Mouse (Mus musculus) liver, adult 2 months (tissue): ENCODE data around the gene A930018P22Rik. TPM values are rescaled to one million over a fixed set of nuclear protein-coding genes. Genes with fewer than 3 reads are reported as not detected.
A peak's percentile ranks its signal among the peaks of the same experiment; 100 is the strongest.
"Not testable (repeated sequence)": the region's sequence is repeated elsewhere in the genome, so short reads cannot be mapped to it uniquely, and the experiment has no call there.

Experiments used
- DNase-seq: peaks from one replicate; pipeline ENCODE4 v3.0.0-alpha.2; 2011; ENCODE audit warnings: low read depth, low spot score; ENCODE audit errors: extremely low read depth
- H3K27ac ChIP-seq: fragments of 200-500 bp; replicated peaks from 2 replicates; pipeline ENCODE4 v1.5.1; 2012; ENCODE audit warnings: low read depth, mild to moderate bottlenecking, control low read depth, inconsistent platforms, low read length; ENCODE audit not compliant: insufficient read depth
- H3K27me3 ChIP-seq: fragments of 200-500 bp; 2 replicates; pipeline ENCODE4 v1.6.1; 2012; ENCODE audit warnings: mild to moderate bottlenecking, moderate library complexity, low read length, inconsistent platforms; ENCODE audit not compliant: control insufficient read depth, insufficient read depth
- H3K36me3 ChIP-seq: fragments of 200-500 bp; 2 replicates; pipeline ENCODE4 v1.6.1; 2012; ENCODE audit warnings: low read length, inconsistent platforms; ENCODE audit not compliant: control insufficient read depth, insufficient read depth
- H3K4me1 ChIP-seq: fragments of 200-500 bp; 2 replicates; pipeline ENCODE4 v1.6.1; 2011; ENCODE audit warnings: low read length; ENCODE audit not compliant: control insufficient read depth, insufficient read depth
- H3K4me3 ChIP-seq: fragments of 200-500 bp; 2 replicates; pipeline ENCODE4 v1.5.1; 2011; ENCODE audit warnings: low read depth, mild to moderate bottlenecking, control low read depth, low read length, moderate library complexity; ENCODE audit not compliant: insufficient read depth
- H3K79me2 ChIP-seq: fragments of 200-500 bp; 2 replicates; pipeline ENCODE4 v1.6.1; 2012; ENCODE audit warnings: inconsistent platforms, mild to moderate bottlenecking, low read length, moderate library complexity; ENCODE audit not compliant: control insufficient read depth, insufficient read depth
- H3K9ac ChIP-seq: fragments of 200-500 bp; 2 replicates; pipeline ENCODE4 v1.6.1; 2012; ENCODE audit warnings: low read depth, mild to moderate bottlenecking, control low read depth, inconsistent platforms, low read length
- CTCF ChIP-seq: fragments of 200-500 bp; IDR thresholded peaks from 2 replicates; pipeline ENCODE4 v1.5.1; 2011; ENCODE audit warnings: low read depth, low read length, control low read depth
- POLR2A ChIP-seq: fragments of 200-500 bp; IDR thresholded peaks from 2 replicates; pipeline ENCODE4 v1.6.1; 2011; ENCODE audit warnings: low read length, control low read depth; ENCODE audit not compliant: insufficient read depth; ENCODE audit errors: extremely low read depth
- WGBS: fragments of 180-500 bp; shearing (Covaris S2); methylation state at CpG from one replicate; pipeline ENCODE4 v1.1.7; 2018; 5-methylcytosine and 5-hydroxymethylcytosine counted together
- polyA plus RNA-seq: library from polyadenylated mRNA; depleted of rRNA; stranded (reverse); fragments of >200 nt; gene quantifications from 2 replicates; pipeline ENCODE4 v1.2.3, GENCODE M21; 2012
- total RNA-seq: library from RNA; depleted of rRNA; stranded (reverse); fragments of >200 nt; gene quantifications from 2 replicates; pipeline ENCODE4 v1.2.3, GENCODE M21; 2014

A930018P22Rik gene
- total and polyA plus RNA-seq, 2 experiments, result 0.18 to 0.26 TPM

- Histone ChIP-seq H3K36me3 (peaks cover 1% of the 10 kb centered on the region; the same call in 1 of the 2 replicates), H3K4me1 (peaks cover 11% of the 10 kb centered on the region), H3K27ac (peak overlapping the region; percentile 46; the same call in 1 of the 2 replicates), H3K4me3 (no peak overlapping the region), H3K27me3 (no peaks in the 10 kb centered on the region), H3K79me2 (peaks cover 12% of the 10 kb centered on the region; the same call in 1 of the 2 replicates), H3K9ac (no peak overlapping the region)
- TF ChIP-seq CTCF, result no peak
- TF ChIP-seq POLR2A, result no peak
- WGBS, result 91% methylated on average over 2 of the region's 2 CpGs
- DNase-seq, result no peak
Measured at GRCm38 (mm10) chr2:104099231-104099585, 23.4 kb upstream of the A930018P22Rik start.

- WGBS, result 59% methylated on average over 1 of the region's 1 CpGs
- Histone ChIP-seq H3K27me3 (no peaks in the 10 kb centered on the region), H3K79me2 (peaks cover 17% of the 10 kb centered on the region; the same call in 1 of the 2 replicates), H3K9ac (no peak overlapping the region), H3K36me3 (peaks cover 5% of the 10 kb centered on the region; the same call in 1 of the 2 replicates), H3K27ac (no peak overlapping the region), H3K4me1 (peaks cover 11% of the 10 kb centered on the region), H3K4me3 (no peak overlapping the region)
- no peak for TF ChIP-seq CTCF
- TF ChIP-seq POLR2A, result no peak
- DNase-seq, result no peak
Measured at GRCm38 (mm10) chr2:104099946-104100345, 22.6 kb upstream of the A930018P22Rik start.

- Histone ChIP-seq H3K9ac (no peak overlapping the region), H3K4me1 (peaks cover 13% of the 10 kb centered on the region), H3K27me3 (no peaks in the 10 kb centered on the region), H3K36me3 (peaks cover 5% of the 10 kb centered on the region; the same call in 1 of the 2 replicates), H3K27ac (no peak overlapping the region), H3K4me3 (no peak overlapping the region), H3K79me2 (peaks cover 17% of the 10 kb centered on the region; the same call in 1 of the 2 replicates)
- no peak for DNase-seq
- TF ChIP-seq POLR2A, result no peak
- no peak for TF ChIP-seq CTCF
- 87% methylated on average over 6 of the region's 6 CpGs for WGBS
Measured at GRCm38 (mm10) chr2:104104800-104105199, 17.8 kb upstream of the A930018P22Rik start.

- DNase-seq, H3K9ac ChIP-seq, H3K27ac ChIP-seq, H3K27me3 ChIP-seq, H3K4me3 ChIP-seq, H3K36me3 ChIP-seq, H3K79me2 ChIP-seq: not testable (repeated sequence)
- 91% methylated on average over 2 of the region's 2 CpGs for WGBS
- H3K4me1 ChIP-seq, result peaks cover 18% of the 10 kb centered on the region
Measured at GRCm38 (mm10) chr2:104109021-104109420, 13.5 kb upstream of the A930018P22Rik start.

- DNase-seq, result no peak
- no peak for TF ChIP-seq CTCF
- TF ChIP-seq POLR2A, result no peak
- Histone ChIP-seq H3K79me2 (peaks cover 3% of the 10 kb centered on the region; the same call in 1 of the 2 replicates), H3K9ac (no peak overlapping the region), H3K27ac (peak overlapping the region; percentile 10; the same call in 1 of the 2 replicates), H3K4me1 (peaks cover 18% of the 10 kb centered on the region), H3K27me3 (no peaks in the 10 kb centered on the region), H3K4me3 (no peak overlapping the region), H3K36me3 (0 out of 2 replicates have a peak, but pooled peaks cover under 1% of the 10 kb centered on the region)
- 78% methylated on average over 2 of the region's 2 CpGs for WGBS
Measured at GRCm38 (mm10) chr2:104109528-104109927, 13.0 kb upstream of the A930018P22Rik start.

- H3K9ac ChIP-seq, result no peak overlapping the region
- no peaks in the 10 kb centered on the region for H3K27me3 ChIP-seq
- DNase-seq, result no peak
- WGBS, result 79% methylated on average over 4 of the region's 4 CpGs
- H3K79me2 ChIP-seq, result no peaks in the 10 kb centered on the region
- no peak for TF ChIP-seq POLR2A
- no peak for TF ChIP-seq CTCF
- no peak overlapping the region for H3K4me3 ChIP-seq
- peaks cover 18% of the 10 kb centered on the region for H3K4me1 ChIP-seq
- peak overlapping the region; percentile 16; the same call in 1 of the 2 replicates for H3K27ac ChIP-seq
- H3K36me3 ChIP-seq, result no peaks in the 10 kb centered on the region
Measured at GRCm38 (mm10) chr2:104110031-104110430, 12.5 kb upstream of the A930018P22Rik start.

- DNase-seq, H3K36me3 ChIP-seq, H3K27ac ChIP-seq, H3K79me2 ChIP-seq, H3K9ac ChIP-seq, H3K27me3 ChIP-seq, H3K4me3 ChIP-seq: not testable (repeated sequence)
- peaks cover 15% of the 10 kb centered on the region for H3K4me1 ChIP-seq
- no CpG with 5 or more reads among the region's 1 CpGs for WGBS
Measured at GRCm38 (mm10) chr2:104111170-104111797, 11.3 kb upstream of the A930018P22Rik start.
